Mouse (Mus musculus): ENCODE data around the gene Gm20683.

DNA sequence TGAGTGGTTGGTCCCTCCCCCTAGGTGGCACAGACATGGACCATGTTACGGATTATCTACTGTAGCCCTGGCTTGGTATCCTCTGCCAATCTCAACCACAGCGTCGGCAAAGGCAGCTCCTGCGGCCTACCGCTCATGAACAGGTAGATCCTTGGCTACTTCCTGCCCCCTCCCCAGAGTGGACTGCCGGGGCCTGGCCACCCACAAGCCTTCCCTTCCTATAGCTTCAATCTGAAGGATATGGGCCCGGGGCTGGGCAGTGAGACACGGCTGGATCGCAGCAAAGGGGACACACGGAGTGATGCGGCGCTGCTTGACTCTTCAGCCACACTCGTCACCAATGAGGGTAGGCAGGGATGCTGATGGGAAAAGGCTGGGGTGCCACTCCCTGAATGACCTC is 14.6 kb downstream of the Gm20683 start:
- TF ChIP-seq POLR2A (IDR thresholded peaks at IDR 0.05; ENCODE audit: extremely low read depth, insufficient read depth, low read length) (no peak), CTCF (IDR thresholded peaks at IDR 0.05; ENCODE audit: low read depth, low read length) (no peak)

Measured in liver, adult 2 months (tissue).